Mouse (Mus musculus): Measurements from ENCODE around the gene Pick1.
A peak's percentile ranks its signal among the peaks of the same experiment; 100 is the strongest.

Gene Pick1

GRCm38 (mm10) chr15:79229058-79229821 is at the start of gene Pick1, which contains the start of gene Gm49486:
Gene Pick1 (plus strand): TSS chr15:79229173.
Gene Gm49486 (plus strand): TSS chr15:79229391.
- peak; percentile 64 to 78 for DNase-seq (ENCODE audit: low spot score in 2 of 2)

DNA sequence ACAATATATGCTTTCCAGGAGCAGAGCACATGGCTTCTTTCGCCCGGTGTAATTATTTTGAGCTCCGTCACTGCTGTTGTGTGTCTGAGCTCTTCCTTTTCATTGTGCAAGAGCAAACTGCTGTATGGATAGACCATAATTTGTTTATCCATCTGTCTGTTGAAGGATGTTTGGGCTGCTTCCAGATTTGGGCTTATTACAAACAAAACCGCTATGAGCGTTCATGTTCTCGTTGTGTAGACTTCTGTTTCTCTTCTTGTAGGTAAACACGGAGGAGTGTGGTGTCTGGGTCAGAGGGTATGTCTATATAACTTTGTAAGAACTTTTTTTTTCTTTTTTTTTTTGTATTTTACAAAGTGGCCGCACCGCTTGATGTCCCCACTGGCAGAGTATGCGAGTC is 43.8 kb upstream of the Pick1 start:
- DNase-seq (ENCODE audit: low spot score in 2 of 2), result no peak

GRCm38 (mm10) chr15:79187819-79188218 is 41.2 kb upstream of the Pick1 start:
- DNase-seq (ENCODE audit: low spot score in 2 of 2), result no peak

- no peak for DNase-seq (ENCODE audit: low spot score in 2 of 2)
Measured at GRCm38 (mm10) chr15:79191426-79191825, 37.5 kb upstream of the Pick1 start.

GRCm38 (mm10) chr15:79192450-79192849 is 36.5 kb upstream of the Pick1 start:
- no peak for DNase-seq (ENCODE audit: low spot score in 2 of 2)

GRCm38 (mm10) chr15:79192885-79193845 is 35.8 kb upstream of the Pick1 start:
- no peak for DNase-seq (ENCODE audit: low spot score in 2 of 2)

DNA sequence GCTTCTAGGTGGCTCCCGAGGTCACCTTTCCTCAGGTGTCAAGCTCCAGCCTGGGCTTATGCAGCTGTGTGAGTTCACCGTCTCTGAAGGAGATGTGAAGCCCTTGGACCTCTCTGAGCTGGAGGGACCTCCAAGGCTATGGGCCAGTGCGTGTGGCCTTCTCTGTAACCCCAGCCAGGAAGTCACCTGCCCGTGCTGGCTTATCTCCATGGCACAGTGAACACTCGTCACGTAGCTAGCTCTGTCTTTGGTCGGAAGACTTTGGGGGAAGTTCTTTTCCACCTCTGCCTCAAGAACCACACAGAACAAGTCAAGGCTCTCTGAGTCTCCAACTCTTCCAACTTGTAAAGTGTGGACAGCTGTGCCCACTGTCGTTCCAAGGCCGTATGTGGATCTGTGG is 34.9 kb upstream of the Pick1 start:
- no peak for DNase-seq (ENCODE audit: low spot score in 2 of 2)

DNA sequence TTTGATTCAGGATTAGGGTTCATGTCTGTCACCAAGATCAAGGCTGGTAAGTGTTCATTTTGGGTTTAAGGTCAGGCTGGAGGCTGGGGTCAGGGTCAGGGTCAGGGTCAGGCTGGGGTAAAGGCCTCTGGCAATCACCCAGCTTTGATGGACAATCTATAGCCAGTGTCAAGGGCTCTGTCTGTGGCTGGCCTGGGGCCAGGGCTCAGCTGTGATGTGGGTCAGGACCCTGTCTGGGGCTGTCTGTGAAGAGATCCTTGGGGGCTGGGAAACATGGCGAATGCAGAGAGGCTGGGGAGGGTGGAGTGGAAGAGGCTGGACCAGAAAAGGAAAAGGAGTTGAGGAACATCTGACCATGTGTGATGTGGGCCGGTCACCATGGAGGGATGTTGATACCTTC is 34.0 kb upstream of the Pick1 start:
- DNase-seq (ENCODE audit: low spot score in 2 of 2), result no peak

GRCm38 (mm10) chr15:79195492-79195891 is 33.5 kb upstream of the Pick1 start:
- no peak for DNase-seq (ENCODE audit: low spot score in 2 of 2)

GRCm38 (mm10) chr15:79199390-79199976 is 29.5 kb upstream of the Pick1 start:
- DNase-seq (ENCODE audit: low spot score in 2 of 2), result no peak

GRCm38 (mm10) chr15:79201491-79202150 is 27.4 kb upstream of the Pick1 start:
- DNase-seq (ENCODE audit: low spot score in 2 of 2), result no peak

- DNase-seq (ENCODE audit: low spot score in 2 of 2), result no peak
Measured at GRCm38 (mm10) chr15:79202575-79202974, 26.4 kb upstream of the Pick1 start.

DNA sequence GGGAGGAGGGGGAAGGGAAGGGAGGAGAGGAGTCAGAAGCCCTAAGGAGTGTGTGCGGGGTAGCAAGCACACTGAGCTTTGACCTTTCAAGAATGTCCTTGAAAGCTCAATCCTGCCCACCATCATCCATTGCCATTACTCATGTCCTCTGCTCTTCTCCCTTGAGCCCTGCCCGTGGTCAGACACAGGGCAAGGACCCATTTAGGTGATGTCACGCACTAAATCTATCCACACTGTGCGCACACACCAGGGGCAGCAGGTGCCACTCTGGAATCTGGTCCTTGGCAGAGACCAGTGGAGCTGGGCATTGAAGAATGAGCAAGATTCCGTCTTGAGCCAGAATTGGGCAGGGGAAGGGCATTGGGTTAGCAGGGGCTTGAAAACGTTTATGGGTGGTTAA is 20.8 kb upstream of the Pick1 start:
- DNase-seq (ENCODE audit: low spot score in 2 of 2), result no peak

GRCm38 (mm10) chr15:79208758-79209439 is 20.1 kb upstream of the Pick1 start:
- DNase-seq (ENCODE audit: low spot score in 2 of 2), result peak in 1 of 2 experiments; percentile 15

DNA sequence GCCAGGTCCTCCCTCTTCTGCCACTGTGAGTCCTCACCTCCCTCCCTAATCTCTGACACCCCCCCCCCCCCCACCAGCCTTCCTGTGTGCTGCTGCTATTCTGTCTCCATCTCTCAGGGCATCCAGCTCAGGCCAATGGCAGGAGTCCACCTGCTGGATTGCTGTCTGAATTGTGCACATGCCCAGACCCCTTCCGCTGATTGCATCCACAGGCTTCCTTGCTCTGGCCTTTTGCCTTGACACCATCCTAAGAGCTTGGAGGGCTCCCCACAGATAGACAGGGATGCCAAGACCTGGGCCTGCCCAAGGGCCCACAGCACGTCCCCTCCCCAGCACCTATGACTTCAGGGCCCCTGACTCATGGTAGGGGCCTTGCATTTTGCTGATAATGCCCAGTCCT is 18.6 kb upstream of the Pick1 start:
- no peak for DNase-seq (ENCODE audit: low spot score in 2 of 2)

GRCm38 (mm10) chr15:79212750-79213446 is 16.1 kb upstream of the Pick1 start:
- DNase-seq (ENCODE audit: low spot score in 2 of 2), result no peak

- no peak for DNase-seq (ENCODE audit: low spot score in 2 of 2)
Measured at GRCm38 (mm10) chr15:79213591-79213990, 15.4 kb upstream of the Pick1 start.

GRCm38 (mm10) chr15:79216191-79216590 is 12.8 kb upstream of the Pick1 start:
- DNase-seq (ENCODE audit: low spot score in 2 of 2), result no peak

DNA sequence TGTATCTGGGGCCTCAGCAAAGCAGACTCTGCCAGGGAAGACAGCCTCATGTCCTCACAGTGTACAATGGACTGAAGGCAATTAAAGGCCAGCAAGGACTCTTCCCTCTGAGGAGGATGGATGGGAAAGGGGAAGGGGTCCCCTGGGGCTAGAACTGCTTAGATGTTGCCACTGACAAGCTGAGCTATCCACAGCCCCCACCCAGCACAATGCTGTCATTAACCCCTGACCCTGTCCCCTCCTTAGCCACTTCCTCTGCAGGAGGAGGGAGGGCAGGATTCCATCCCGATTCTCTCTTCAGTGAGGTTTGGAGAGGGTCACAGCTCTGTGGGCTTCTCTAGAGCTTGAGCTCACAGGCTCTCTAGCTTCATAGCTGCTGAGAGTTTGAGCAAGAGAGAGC is 9.4 kb upstream of the Pick1 start:
- DNase-seq (ENCODE audit: low spot score in 2 of 2), result no peak

- no peak for DNase-seq (ENCODE audit: low spot score in 2 of 2)
Measured at GRCm38 (mm10) chr15:79223641-79224040, 5.3 kb upstream of the Pick1 start.

DNA sequence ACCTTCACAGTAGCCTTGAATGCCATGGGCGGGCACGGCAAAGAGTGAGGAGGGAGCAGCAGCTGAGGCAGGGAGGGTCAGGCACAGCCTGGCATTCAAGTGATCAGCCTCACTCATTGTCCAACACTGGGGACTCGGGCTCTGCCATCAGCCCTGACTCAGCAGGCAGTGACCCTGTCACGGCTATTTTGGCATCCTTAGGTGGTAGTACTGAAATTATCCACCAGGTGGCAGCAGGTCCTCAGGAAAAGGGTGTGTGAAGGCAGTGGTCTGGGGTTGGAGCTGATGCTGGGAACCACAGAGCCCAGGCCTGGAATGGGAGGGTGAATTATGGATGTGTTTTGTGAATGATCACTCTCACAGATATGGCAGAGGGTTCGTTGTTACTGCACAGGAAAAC is 4.3 kb upstream of the Pick1 start:
- peak; percentile 38 to 73 for DNase-seq (ENCODE audit: low spot score in 2 of 2)
